Mouse (Mus musculus): ENCODE results near the gene Tspan3. TPM values are rescaled to one million over a fixed set of nuclear protein-coding genes. Genes with fewer than 3 reads are reported as not detected.

Gene Tspan3
- total RNA-seq, 2 experiments from 2014 or later, result 238 to 243 TPM

GRCm38 (mm10) chr9:56119651-56120050 is 45.6 kb downstream of the Tspan3 start:
- no peak for DNase-seq
- intact Hi-C loops (cut with DNase I), result no loop called here

GRCm38 (mm10) chr9:56118582-56118981 is 46.7 kb downstream of the Tspan3 start:
- peak; percentile 75 for DNase-seq
- intact Hi-C loops (cut with DNase I), result no loop called here

GRCm38 (mm10) chr9:56118091-56118490 is 47.2 kb downstream of the Tspan3 start:
- DNase-seq, result no peak
- intact Hi-C loops (cut with DNase I), result no loop called here

- DNase-seq, result no peak
- intact Hi-C loops (cut with DNase I), result no loop called here
Measured at GRCm38 (mm10) chr9:56108174-56108573, 57.1 kb downstream of the Tspan3 start.

GRCm38 (mm10) chr9:56107527-56107926 is 57.8 kb downstream of the Tspan3 start:
- intact Hi-C loops (cut with DNase I), result no loop called here
- DNase-seq, result no peak

GRCm38 (mm10) chr9:56106274-56107072 is 58.8 kb downstream of the Tspan3 start:
- intact Hi-C loops (cut with DNase I), result no loop called here
- DNase-seq, result no peak

GRCm38 (mm10) chr9:56104921-56105320 is 60.4 kb downstream of the Tspan3 start:
- intact Hi-C loops (cut with DNase I), result no loop called here

GRCm38 (mm10) chr9:56101022-56101421 is 64.3 kb downstream of the Tspan3 start:
- DNase-seq, result no peak
- intact Hi-C loops (cut with DNase I), result no loop called here

More at GRCm38 (mm10) chr9:56104921-56105320, 60.4 kb downstream of the Tspan3 start:
- DNase-seq, result no peak

GRCm38 (mm10) chr9:56100041-56100522 is 65.2 kb downstream of the Tspan3 start:
- DNase-seq, result no peak
- intact Hi-C loops (cut with DNase I), result no loop called here

GRCm38 (mm10) chr9:56097584-56098298 is 67.5 kb downstream of the Tspan3 start:
- intact Hi-C loops (cut with DNase I), result loop anchor here (10.0 kb wide), 1 partner anchor 893 kb away; the partner anchor contains the start of gene Fbxo22
- no peak for DNase-seq

GRCm38 (mm10) chr9:56092102-56092501 is 73.2 kb downstream of the Tspan3 start:
- intact Hi-C loops (cut with DNase I), result loop anchor here (10.0 kb wide), 1 partner anchor 887 kb away; the partner anchor contains the start of gene Fbxo22
- no peak for DNase-seq

- no peak for DNase-seq
- intact Hi-C loops (cut with DNase I), result loop anchor here (10.0 kb wide), 1 partner anchor 886 kb away; the partner anchor contains the start of gene Fbxo22
Measured at GRCm38 (mm10) chr9:56090546-56091225, 74.6 kb downstream of the Tspan3 start.

- DNase-seq, result peak; percentile 89
- intact Hi-C loops (cut with DNase I), result loop anchor here (10.0 kb wide), 1 partner anchor 885 kb away; the partner anchor contains the start of gene Fbxo22
Measured at GRCm38 (mm10) chr9:56089778-56090520, 75.3 kb downstream of the Tspan3 start, which contains the start of gene Pstpip1. TSS of gene Pstpip1 (plus strand) at chr9:56089962.

GRCm38 (mm10) chr9:56086524-56086923 is 78.8 kb downstream of the Tspan3 start:
- intact Hi-C loops (cut with DNase I), result no loop called here

More at GRCm38 (mm10) chr9:56086524-56086923, 78.8 kb downstream of the Tspan3 start:
- DNase-seq, result no peak

Other genes with a start within 250 kb of the Tspan3 start
- gene Scaper, start 227.4 kb downstream of the Tspan3 start, total RNA-seq (2021), result 10 to 100 TPM; 70.0 to 70.1 TPM
- not detected for gene 4930563M21Rik, start 154.9 kb downstream of the Tspan3 start, total RNA-seq (2021)
- gene Rcn2, start 123.6 kb downstream of the Tspan3 start, total RNA-seq (2021), result 100 to 1,000 TPM in 1 of 2 experiments, 10 to 100 TPM in 1; 94.0 to 102 TPM
- gene Pstpip1, start 75.5 kb downstream of the Tspan3 start, total RNA-seq (2021), result 1 to 10 TPM; 1.0 to 1.2 TPM